Mouse (Mus musculus) lung, adult 18-20 months (tissue): Measurements from ENCODE around the gene Mup15.
"Not testable (repeated sequence)": the region's sequence is repeated elsewhere in the genome, so short reads cannot be mapped to it uniquely, and the experiment has no call there.

ENCODE experiments used
- DNase-seq, 2 experiments: peaks; one replicate each; pipeline ENCODE4 v3.0.0; 2022; ENCODE audit warnings: mixed read lengths in 2 of 2

Mup15 gene

DNA sequence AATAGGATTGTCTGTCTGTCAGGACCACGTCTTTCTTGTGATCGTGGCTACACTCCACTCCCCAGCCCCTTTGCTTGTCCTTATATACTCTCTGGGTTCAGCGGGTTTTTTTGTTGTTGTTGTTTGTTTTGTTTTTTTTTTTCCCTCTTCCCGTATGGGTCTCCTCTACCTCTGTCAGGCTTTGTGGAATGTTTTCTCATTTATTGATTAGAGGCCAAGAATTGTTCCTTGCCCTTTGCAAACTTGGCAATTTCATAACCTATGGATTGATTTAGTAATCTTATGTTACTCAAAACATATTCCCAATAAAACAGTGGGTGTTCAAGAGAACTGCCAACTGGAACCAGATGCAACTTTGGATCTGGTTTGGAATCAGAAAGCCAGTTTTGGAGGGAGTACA is at the start of gene Mup15:
Gene Mup15 (minus strand): TSS at position 101 of the 400 bp plus-strand sequence.
- DNase-seq: not testable (repeated sequence)
